ENCODE assay signal across 25 mouse cellular contexts in the genomic region with DNA sequence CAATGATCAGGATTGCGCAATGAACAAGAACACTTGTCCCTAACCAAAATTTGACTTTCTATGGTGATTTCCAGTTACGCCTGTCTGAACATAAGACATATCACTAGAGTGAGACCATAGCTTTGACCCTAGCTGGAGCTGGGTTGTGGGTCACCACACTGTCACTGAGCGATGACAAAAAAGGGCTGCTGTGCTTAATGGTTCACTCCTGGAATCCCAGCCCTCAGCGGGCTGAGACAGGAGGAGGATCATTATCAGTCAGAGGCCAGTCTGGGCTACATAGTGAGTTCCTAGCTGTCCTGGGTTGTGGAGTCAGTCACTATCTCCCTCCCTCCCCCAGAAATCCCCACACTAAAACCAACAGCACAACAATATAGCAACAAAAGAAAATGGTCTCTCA. TPM values are rescaled to one million over a fixed set of nuclear protein-coding genes. Genes with fewer than 3 reads are reported as not detected.
DNase-seq lines count a peak whose midpoint lies in the region; ATAC-seq and TF ChIP-seq lines count a peak whose summit lies in the region.
"Had no signal": no experiment of that assay in that cellular context is flagged by ENCODE, and none has a peak within 500 bp of the region (broad histone marks: within the 10 kb centered on the region; RNA-seq: fewer than 3 reads in every experiment).

No protein-coding gene starts in this region.

- WGBS in kidney, embryonic 14.5 days, result 63% methylated on average over 4 of the region's 4 CpGs
- 58% methylated on average over 4 of the region's 4 CpGs for WGBS in kidney, embryonic 16.5 days

- H3K79me2 ChIP-seq in C2C12 (ENCODE audit: control insufficient read depth, insufficient read depth), result no peaks in the 10 kb centered on the region

- peak; percentile 78 for ATAC-seq in kidney, embryonic 14.5 days (ENCODE audit: low FRiP score, low TSS enrichment)
- 0 out of 2 replicates have a peak, but pooled peaks have one; percentile 46 for ATAC-seq in kidney, embryonic 16.5 days (ENCODE audit: low FRiP score, low TSS enrichment)
- ATAC-seq: forebrain, embryonic 14.5 days; forebrain, embryonic 16.5 days had no signal

- no peaks in the 10 kb centered on the region for H3K27me3 ChIP-seq in kidney, embryonic 14.5 days (ENCODE audit: control insufficient read depth, insufficient read depth, low read length)
- no peaks in the 10 kb centered on the region for H3K27me3 ChIP-seq in kidney, embryonic 16.5 days (ENCODE audit: insufficient read depth, low read length)
- H3K27me3 ChIP-seq in C2C12 (ENCODE audit: control insufficient read depth, insufficient read depth, insufficient read length), result no peaks in the 10 kb centered on the region
- H3K27me3 ChIP-seq: embryonic facial prominence, embryonic 13.5 days; embryonic facial prominence, embryonic 15.5 days; forebrain, embryonic 12.5 days had no signal

- no peaks in the 10 kb centered on the region for H3K9me3 ChIP-seq in kidney, embryonic 14.5 days (ENCODE audit: control insufficient read depth, low read length)
- H3K9me3 ChIP-seq in kidney, embryonic 16.5 days (ENCODE audit: low read length), result no peaks in the 10 kb centered on the region
- H3K9me3 ChIP-seq: embryonic facial prominence, embryonic 13.5 days; embryonic facial prominence, embryonic 15.5 days; forebrain, embryonic 10.5 days; forebrain, embryonic 12.5 days had no signal

- DNase-seq in kidney, postnatal 36 days, result no peak
- no peak for DNase-seq in kidney, adult 8-10 months
- DNase-seq: adrenal gland, adult 2 months; adrenal gland, postnatal 10 days; adrenal gland, postnatal 25 days; B cell, adult 2 months; cerebellum, adult 11 months; cerebellum, adult 18-20 months; cerebellum, adult 8-10 months; cerebellum, adult 9-11 months; cerebellum, postnatal 14 days; cerebellum, postnatal 36 days; embryo, embryonic 11 days had no signal

- H3K36me3 ChIP-seq in kidney, embryonic 14.5 days (ENCODE audit: control insufficient read depth, insufficient read depth, low read length), result no peaks in the 10 kb centered on the region
- no peaks in the 10 kb centered on the region for H3K36me3 ChIP-seq in kidney, embryonic 16.5 days (ENCODE audit: insufficient read depth, low read length)
- H3K36me3 ChIP-seq in C2C12 (ENCODE audit: control insufficient read depth, insufficient read depth), result no peaks in the 10 kb centered on the region
- H3K36me3 ChIP-seq: embryonic facial prominence, embryonic 13.5 days; embryonic facial prominence, embryonic 15.5 days; forebrain, embryonic 10.5 days; forebrain, embryonic 12.5 days had no signal

- no peak for TF ChIP-seq CTCF in C2C12 (IDR thresholded peaks at IDR 0.05; ENCODE audit: control insufficient read depth, insufficient read depth, insufficient read length)

- no peaks in the 10 kb centered on the region for H3K79me3 ChIP-seq in C2C12 (ENCODE audit: low read depth)

- H3K4me3 ChIP-seq in kidney, embryonic 14.5 days (ENCODE audit: low read length), result no peak overlapping the region
- H3K4me3 ChIP-seq in kidney, embryonic 16.5 days (ENCODE audit: low read length), result no peak overlapping the region
- H3K4me3 ChIP-seq in C2C12 (ENCODE audit: insufficient read depth, poor library complexity, severe bottlenecking), result no peak overlapping the region
- H3K4me3 ChIP-seq: embryonic facial prominence, embryonic 13.5 days; embryonic facial prominence, embryonic 15.5 days; erythroblast, embryonic 14.5 days; forebrain, embryonic 10.5 days; forebrain, embryonic 12.5 days had no signal

- no peak overlapping the region for H3ac ChIP-seq in C2C12 (ENCODE audit: control insufficient read depth, insufficient read length, low read depth)

- no peak overlapping the region for H3K9ac ChIP-seq in kidney, embryonic 14.5 days (ENCODE audit: low read depth, low read length)
- H3K9ac ChIP-seq in kidney, embryonic 16.5 days (replicated peaks; ENCODE audit: low read length), result no peak overlapping the region
- H3K9ac ChIP-seq: embryonic facial prominence, embryonic 13.5 days; embryonic facial prominence, embryonic 15.5 days; forebrain, embryonic 12.5 days had no signal

- H3K4me1 ChIP-seq in kidney, embryonic 14.5 days (ENCODE audit: control insufficient read depth, insufficient read depth, low read length), result no peaks in the 10 kb centered on the region
- no peaks in the 10 kb centered on the region for H3K4me1 ChIP-seq in kidney, embryonic 16.5 days (ENCODE audit: insufficient read depth, low read length)
- H3K4me1 ChIP-seq: embryonic facial prominence, embryonic 13.5 days; embryonic facial prominence, embryonic 15.5 days; forebrain, embryonic 12.5 days had no signal

- H3K4me2 ChIP-seq in kidney, embryonic 14.5 days (replicated peaks; ENCODE audit: low read depth, low read length), result no peak overlapping the region
- no peak overlapping the region for H3K4me2 ChIP-seq in kidney, embryonic 16.5 days (replicated peaks; ENCODE audit: low read depth, low read length)
- H3K4me2 ChIP-seq: embryonic facial prominence, embryonic 13.5 days; embryonic facial prominence, embryonic 15.5 days; forebrain, embryonic 12.5 days had no signal

- no peak overlapping the region for H3K27ac ChIP-seq in kidney, embryonic 14.5 days (ENCODE audit: low read depth, low read length)
- H3K27ac ChIP-seq in kidney, embryonic 16.5 days (ENCODE audit: low read length), result no peak overlapping the region
- H3K27ac ChIP-seq: embryonic facial prominence, embryonic 13.5 days; embryonic facial prominence, embryonic 15.5 days; forebrain, embryonic 10.5 days; forebrain, embryonic 12.5 days had no signal

TF ChIP-seq in C2C12, 6 proteins besides CTCF, POLR2A, EP300 and RAD21:
- no peak for TF ChIP-seq MAX (IDR thresholded peaks at IDR 0.05)
- TF ChIP-seq FOSL1 (IDR thresholded peaks at IDR 0.05; ENCODE audit: insufficient read depth, low read length, poor library complexity, severe bottlenecking), result no peak
- TF ChIP-seq CEBPB (IDR thresholded peaks at IDR 0.05; ENCODE audit: low read depth), result peak; percentile 40

RNA-seq across cellular contexts. Expression of a gene that starts 18.8 kb away (rescaled TPM):
- not detected in 2 replicates for polyA plus RNA-seq in kidney, embryonic 14.5 days (2014; fragmentation: Nextera tagmentation; extraction: Ambion mirVana)
- polyA plus RNA-seq in kidney, embryonic 16.5 days (2015; fragmentation: Nextera tagmentation; extraction: Ambion mirVana), result not detected in 2 replicates
- not detected for polyA plus RNA-seq in C2C12 (2012; fragmentation: generic; extraction: Trizol)
- polyA plus RNA-seq: adrenal gland, adult 2 months; brain, embryonic 14.5 days; embryonic facial prominence, embryonic 11.5 days; embryonic facial prominence, embryonic 13.5 days; embryonic facial prominence, embryonic 15.5 days; erythroblast, embryonic 14.5 days; forebrain, embryonic 10.5 days; forebrain, embryonic 12.5 days; forebrain, embryonic 14.5 days had no signal

RNA-seq across cellular contexts. Expression of a gene that starts 46.0 kb away (rescaled TPM):
- 1.8 and 1.9 TPM in 2 replicates for polyA plus RNA-seq in kidney, embryonic 14.5 days (2014; fragmentation: Nextera tagmentation; extraction: Ambion mirVana)
- polyA plus RNA-seq in kidney, embryonic 16.5 days (2015; fragmentation: Nextera tagmentation; extraction: Ambion mirVana), result 2.0 and 2.5 TPM in 2 replicates
- polyA plus RNA-seq in C2C12 (2012; fragmentation: generic; extraction: Trizol), result not detected
- polyA plus RNA-seq: erythroblast, embryonic 14.5 days had no signal
